In the genomic region with DNA sequence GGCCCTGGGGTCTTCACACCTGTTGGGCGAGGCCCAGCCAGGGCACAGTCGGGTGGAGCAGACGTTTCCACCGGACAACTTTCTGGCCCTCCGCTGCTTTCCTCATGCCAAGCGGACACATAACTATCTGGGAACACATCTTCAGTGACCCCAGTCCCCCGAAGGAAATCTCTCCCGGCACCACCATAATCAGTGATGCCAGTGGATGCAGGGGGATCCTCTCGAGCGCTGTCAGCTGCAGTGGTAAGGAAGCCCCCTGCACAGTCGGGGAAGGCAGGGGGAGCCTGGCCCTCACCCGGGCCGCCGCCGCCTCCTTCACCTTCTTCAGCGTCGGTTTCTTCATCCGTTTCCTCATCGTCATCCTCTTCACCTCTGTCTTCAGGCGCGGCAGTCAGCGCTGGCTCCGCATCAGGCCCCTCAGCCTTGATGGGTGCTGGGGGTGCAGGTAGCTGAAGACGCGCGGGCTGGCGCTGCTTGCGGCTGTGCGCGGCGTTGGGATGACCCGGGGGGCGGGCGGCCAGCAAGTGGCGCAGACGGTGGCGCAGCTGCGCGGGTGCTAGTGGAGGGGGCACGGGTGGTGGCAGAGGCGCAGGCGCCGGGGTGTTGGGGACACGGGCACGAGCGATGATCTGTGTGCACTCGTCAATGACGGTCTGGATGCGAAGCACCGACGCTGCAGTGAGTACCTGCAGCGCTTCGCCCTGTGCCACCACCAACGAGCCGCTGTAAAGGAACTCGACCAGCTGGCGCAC, we compare ENCODE assay signal across 11 mouse cellular contexts. TPM values are rescaled to one million over a fixed set of nuclear protein-coding genes. Genes with fewer than 3 reads are reported as not detected.
DNase-seq lines count a peak whose midpoint lies in the region; ATAC-seq and TF ChIP-seq lines count a peak whose summit lies in the region.
"Had no signal": no experiment of that assay in that cellular context is flagged by ENCODE, and none has a peak within 500 bp of the region (broad histone marks: within the 10 kb centered on the region; RNA-seq: fewer than 3 reads in every experiment).

No protein-coding gene starts in this region.

- peak overlapping the region; percentile 23; the same call in 1 of the 2 replicates for H3K9ac ChIP-seq in lung, embryonic 14.5 days
- H3K9ac ChIP-seq in hindbrain, embryonic 16.5 days (ENCODE audit: low read depth, low read length), result peak overlapping the region; percentile 55
- peak overlapping the region; percentile 41 for H3K9ac ChIP-seq in neural tube, embryonic 14.5 days (replicated peaks; ENCODE audit: low read depth, low read length)
- H3K9ac ChIP-seq: liver, embryonic 15.5 days had no signal

- H3K9me3 ChIP-seq in lung, embryonic 14.5 days (ENCODE audit: low read depth, low read length), result no peaks in the 10 kb centered on the region
- no peaks in the 10 kb centered on the region for H3K9me3 ChIP-seq in hindbrain, embryonic 16.5 days (ENCODE audit: control insufficient read depth, low read length)
- H3K9me3 ChIP-seq in neural tube, embryonic 14.5 days (ENCODE audit: control insufficient read depth, low read length), result no peaks in the 10 kb centered on the region
- H3K9me3 ChIP-seq: liver, embryonic 15.5 days had no signal

- H3K27me3 ChIP-seq in lung, embryonic 14.5 days (ENCODE audit: insufficient read depth, low read length), result no peaks in the 10 kb centered on the region
- no peaks in the 10 kb centered on the region for H3K27me3 ChIP-seq in hindbrain, embryonic 16.5 days (replicated peaks; ENCODE audit: control insufficient read depth, insufficient read depth, low read length)
- no peaks in the 10 kb centered on the region for H3K27me3 ChIP-seq in neural tube, embryonic 14.5 days (ENCODE audit: control insufficient read depth, insufficient read depth, low read length)
- H3K27me3 ChIP-seq: liver, embryonic 15.5 days had no signal

- TF ChIP-seq POLR2A in lung, adult 2 months (IDR thresholded peaks at IDR 0.05; ENCODE audit: borderline replicate concordance, extremely low read depth, low read depth, low read length), result no peak

- peak overlapping the region; percentile 63 for H3K27ac ChIP-seq in gastrocnemius, adult 2 months
- no peak overlapping the region for H3K27ac ChIP-seq in lung, embryonic 14.5 days (ENCODE audit: low read depth)
- H3K27ac ChIP-seq in hindbrain, embryonic 16.5 days (ENCODE audit: low read depth, low read length), result no peak overlapping the region
- H3K27ac ChIP-seq in neural tube, embryonic 14.5 days (ENCODE audit: low read depth, low read length), result no peak overlapping the region
- H3K27ac ChIP-seq: liver, embryonic 15.5 days had no signal

- WGBS in lung, embryonic 14.5 days, result 39% methylated on average over 57 of the region's 57 CpGs
- WGBS in lung, adult 2 months, result 71% methylated on average over 57 of the region's 57 CpGs
- WGBS in hindbrain, embryonic 16.5 days, result 36% methylated on average over 56 of the region's 57 CpGs
- 33% methylated on average over 56 of the region's 57 CpGs for WGBS in neural tube, embryonic 14.5 days

- no peak for TF ChIP-seq CTCF in gastrocnemius, adult 2 months (IDR thresholded peaks at IDR 0.05)
- no peak for TF ChIP-seq CTCF in lung, embryonic 14.5 days (IDR thresholded peaks at IDR 0.05; ENCODE audit: low read depth)
- TF ChIP-seq CTCF in lung, adult 2 months (IDR thresholded peaks at IDR 0.05; ENCODE audit: insufficient read depth, low read length), result no peak

- no peaks in the 10 kb centered on the region for H3K4me1 ChIP-seq in lung, embryonic 14.5 days (ENCODE audit: insufficient read depth)
- H3K4me1 ChIP-seq in lung, adult 2 months (ENCODE audit: control insufficient read depth, insufficient read depth, low read length), result no peaks in the 10 kb centered on the region; the same call in 1 of the 2 replicates
- peaks cover 13% of the 10 kb centered on the region for H3K4me1 ChIP-seq in hindbrain, embryonic 16.5 days (ENCODE audit: control insufficient read depth, insufficient read depth, low read depth, low read length)
- peaks cover 10% of the 10 kb centered on the region; the same call in 1 of the 2 replicates for H3K4me1 ChIP-seq in neural tube, embryonic 14.5 days (ENCODE audit: control insufficient read depth, insufficient read depth, low read length)

- intact Hi-C loops in gastrocnemius, adult 2 months (cut with DNase I), result no loop called here

- H3K36me3 ChIP-seq in lung, embryonic 14.5 days (ENCODE audit: insufficient read depth), result peaks cover 41% of the 10 kb centered on the region
- H3K36me3 ChIP-seq in hindbrain, embryonic 16.5 days (ENCODE audit: control insufficient read depth, insufficient read depth, low read length), result peaks cover 20% of the 10 kb centered on the region
- peaks cover 15% of the 10 kb centered on the region; the same call in 1 of the 2 replicates for H3K36me3 ChIP-seq in neural tube, embryonic 14.5 days (ENCODE audit: control insufficient read depth, insufficient read depth, low read length)

- ATAC-seq in lung, embryonic 14.5 days (ENCODE audit: insufficient read depth), result no peak
- no peak for ATAC-seq in hindbrain, embryonic 16.5 days
- ATAC-seq in neural tube, embryonic 14.5 days (ENCODE audit: low read depth), result no peak
- ATAC-seq in monocyte, adult 5-6 weeks (replicated peaks; ENCODE audit: insufficient number of reproducible peaks, low FRiP score, low TSS enrichment, poor library complexity, severe bottlenecking), result no peak

- H3K4me2 ChIP-seq in lung, embryonic 14.5 days, result 0 out of 2 replicates have a peak overlapping the region, but pooled peaks have one; percentile 2
- H3K4me2 ChIP-seq in hindbrain, embryonic 16.5 days (ENCODE audit: low read length), result peak overlapping the region; percentile 41
- H3K4me2 ChIP-seq in neural tube, embryonic 14.5 days (ENCODE audit: low read depth, low read length), result peak overlapping the region; percentile 24; the same call in 1 of the 2 replicates

- peak overlapping the region; percentile 36 for H3K4me3 ChIP-seq in gastrocnemius, adult 2 months
- no peak overlapping the region for H3K4me3 ChIP-seq in lung, embryonic 14.5 days (ENCODE audit: low read depth, low read length)
- H3K4me3 ChIP-seq in lung, adult 2 months (replicated peaks; ENCODE audit: extremely low read depth, low read depth, low read length), result no peak overlapping the region
- H3K4me3 ChIP-seq in hindbrain, embryonic 16.5 days (ENCODE audit: low read length), result peak overlapping the region; percentile 25
- 0 out of 2 replicates have a peak overlapping the region, but pooled peaks have one; percentile 6 for H3K4me3 ChIP-seq in neural tube, embryonic 14.5 days (ENCODE audit: low read depth, low read length)
- H3K4me3 ChIP-seq: liver, embryonic 15.5 days had no signal

- DNase-seq in gastrocnemius, adult 2 months, result peak; percentile 20
- no peak for DNase-seq in gastrocnemius, postnatal 10 days
- no peak for DNase-seq in lung, embryonic 14.5 days
- no peak for DNase-seq in lung, adult 2 months
- no peak for DNase-seq in thymus, postnatal 14 days
- DNase-seq: B cell, adult 2 months had no signal

RNA-seq across cellular contexts. Expression of a gene that starts 2.3 kb away (rescaled TPM):
- total RNA-seq in gastrocnemius, adult 2 months (2021), result 1 to 10 TPM; 3.3 to 4.4 TPM
- total RNA-seq in gastrocnemius, postnatal 10 days (2021), result 1 to 10 TPM; 5.5 to 6.6 TPM
- polyA plus RNA-seq in lung, embryonic 14.5 days (2014; fragmentation: Nextera tagmentation; extraction: Ambion mirVana), result 29.8 and 30.4 TPM in 2 replicates
- polyA plus RNA-seq in lung, adult 2 months (2012; rRNA removed), result 23.5 and 30.7 TPM in 2 replicates
- polyA plus RNA-seq in hindbrain, embryonic 16.5 days (2015; fragmentation: Nextera tagmentation; extraction: Ambion mirVana), result 38.3 and 41.4 TPM in 2 replicates
- polyA plus RNA-seq in neural tube, embryonic 14.5 days (2014; fragmentation: Nextera tagmentation; extraction: Ambion mirVana), result 36.0 and 40.5 TPM in 2 replicates
- 3.6 to 5.7 TPM (median 3.8 TPM) in 3 replicates for total RNA-seq in monocyte, adult 5-6 weeks (2017)

RNA-seq across cellular contexts. Expression of a gene that starts 8.6 kb away (rescaled TPM):
- total RNA-seq in gastrocnemius, adult 2 months (2021), result 10 to 100 TPM; 71.3 to 71.5 TPM
- total RNA-seq in gastrocnemius, postnatal 10 days (2021), result 100 to 1,000 TPM; 118 to 161 TPM
- 458 and 511 TPM in 2 replicates for polyA plus RNA-seq in lung, embryonic 14.5 days (2014; fragmentation: Nextera tagmentation; extraction: Ambion mirVana)
- 170 and 214 TPM in 2 replicates for polyA plus RNA-seq in lung, adult 2 months (2012; rRNA removed)
- polyA plus RNA-seq in hindbrain, embryonic 16.5 days (2015; fragmentation: Nextera tagmentation; extraction: Ambion mirVana), result 165 and 195 TPM in 2 replicates
- 251 and 280 TPM in 2 replicates for polyA plus RNA-seq in neural tube, embryonic 14.5 days (2014; fragmentation: Nextera tagmentation; extraction: Ambion mirVana)
- total RNA-seq in monocyte, adult 5-6 weeks (2017), result 150 to 169 TPM (median 158 TPM) in 3 replicates

RNA-seq across cellular contexts. Expression of a gene that starts 9.5 kb away (rescaled TPM):
- under 1 TPM in 1 of 2 experiments, not detected in 1; 0.42 TPM for total RNA-seq in gastrocnemius, adult 2 months (2021)
- total RNA-seq in gastrocnemius, postnatal 10 days (2021), result under 1 TPM in 1 of 2 experiments, not detected in 1; 0.16 TPM
- polyA plus RNA-seq in lung, embryonic 14.5 days (2014; fragmentation: Nextera tagmentation; extraction: Ambion mirVana), result not detected in 2 replicates
- polyA plus RNA-seq in lung, adult 2 months (2012; rRNA removed), result 0.20 and 0.75 TPM in 2 replicates
- polyA plus RNA-seq in hindbrain, embryonic 16.5 days (2015; fragmentation: Nextera tagmentation; extraction: Ambion mirVana), result 0.38 and 0.46 TPM in 2 replicates
- polyA plus RNA-seq in neural tube, embryonic 14.5 days (2014; fragmentation: Nextera tagmentation; extraction: Ambion mirVana), result 0.17 and 0.37 TPM in 2 replicates
- total RNA-seq in monocyte, adult 5-6 weeks (2017), result 1.6 TPM in 1 of 3 replicates, not detected in the others
- polyA plus RNA-seq: embryonic facial prominence, embryonic 14.5 days had no signal

RNA-seq across cellular contexts. Expression of a gene that starts 27.1 kb away (rescaled TPM):
- total RNA-seq in gastrocnemius, adult 2 months (2021), result 100 to 1,000 TPM in 1 of 2 experiments, 10 to 100 TPM in 1; 76.2 to 106 TPM
- total RNA-seq in gastrocnemius, postnatal 10 days (2021), result 100 to 1,000 TPM; 114 to 123 TPM
- polyA plus RNA-seq in lung, embryonic 14.5 days (2014; fragmentation: Nextera tagmentation; extraction: Ambion mirVana), result 123 and 128 TPM in 2 replicates
- polyA plus RNA-seq in lung, adult 2 months (2012; rRNA removed), result 68.5 and 93.5 TPM in 2 replicates
- polyA plus RNA-seq in hindbrain, embryonic 16.5 days (2015; fragmentation: Nextera tagmentation; extraction: Ambion mirVana), result 174 TPM in 2 replicates
- polyA plus RNA-seq in neural tube, embryonic 14.5 days (2014; fragmentation: Nextera tagmentation; extraction: Ambion mirVana), result 196 and 199 TPM in 2 replicates
- 277 to 386 TPM (median 313 TPM) in 3 replicates for total RNA-seq in monocyte, adult 5-6 weeks (2017)

RNA-seq across cellular contexts. Expression of a gene that starts 29.9 kb away (rescaled TPM):
- 1 to 10 TPM; 2.7 TPM for total RNA-seq in gastrocnemius, adult 2 months (2021)
- 1 to 10 TPM; 2.1 to 3.8 TPM for total RNA-seq in gastrocnemius, postnatal 10 days (2021)
- polyA plus RNA-seq in lung, embryonic 14.5 days (2014; fragmentation: Nextera tagmentation; extraction: Ambion mirVana), result 8.1 TPM in 2 replicates
- 5.3 and 7.4 TPM in 2 replicates for polyA plus RNA-seq in lung, adult 2 months (2012; rRNA removed)
- polyA plus RNA-seq in hindbrain, embryonic 16.5 days (2015; fragmentation: Nextera tagmentation; extraction: Ambion mirVana), result 11.9 and 12.4 TPM in 2 replicates
- polyA plus RNA-seq in neural tube, embryonic 14.5 days (2014; fragmentation: Nextera tagmentation; extraction: Ambion mirVana), result 9.8 and 10.3 TPM in 2 replicates
- 0.43 to 1.3 TPM (median 1.0 TPM) in 3 replicates for total RNA-seq in monocyte, adult 5-6 weeks (2017)

Comparison
In these comparisons a context has a peak if more than half of its experiments do, and no peak if none do; other contexts are left out.
1. H3K4me3 ChIP-seq: peak in gastrocnemius, adult 2 months (single experiment), hindbrain, embryonic 16.5 days (single experiment) and neural tube, embryonic 14.5 days (single experiment); none in lung, embryonic 14.5 days (single experiment) and lung, adult 2 months (single experiment).
2. Peak in every context shown above with its lines, with median percentiles within 50 percentile points of each other: H3K4me2 ChIP-seq and H3K9ac ChIP-seq.